Mouse (Mus musculus): ENCODE results near the gene Sct. TPM values are rescaled to one million over a fixed set of nuclear protein-coding genes. Genes with fewer than 3 reads are reported as not detected.

The Sct gene
- polyA plus RNA-seq, 1 experiment, result 8.6 TPM

- Histone ChIP-seq H3K4me3 (ENCODE audit: control insufficient read depth, low read depth, low read length) (no peak overlapping the region), H3K4me1 (ENCODE audit: control insufficient read depth, insufficient read depth, low read length) (no peaks in the 10 kb centered on the region), H3K27me3 (ENCODE audit: control insufficient read depth, insufficient read depth, low read length) (no peaks in the 10 kb centered on the region), H3K27ac (ENCODE audit: control insufficient read depth, insufficient read depth, low read depth, low read length) (no peak overlapping the region), H3K36me3 (ENCODE audit: control insufficient read depth, insufficient read depth, low read length) (no peaks in the 10 kb centered on the region; the same call in none of the 2 replicates)
- TF ChIP-seq POLR2A (IDR thresholded peaks at IDR 0.05; ENCODE audit: control insufficient read depth, low read depth, low read length) (no peak), CTCF (IDR thresholded peaks at IDR 0.05; ENCODE audit: control insufficient read depth, insufficient read depth, insufficient replicate concordance, low read depth, low read length) (no peak)
Measured at GRCm38 (mm10) chr7:141317619-141318132, 38.7 kb upstream of the Sct start.

- Histone ChIP-seq H3K27ac (ENCODE audit: control insufficient read depth, insufficient read depth, low read depth, low read length) (no peak overlapping the region), H3K36me3 (ENCODE audit: control insufficient read depth, insufficient read depth, low read length) (peaks cover 2% of the 10 kb centered on the region), H3K4me1 (ENCODE audit: control insufficient read depth, insufficient read depth, low read length) (no peaks in the 10 kb centered on the region), H3K27me3 (ENCODE audit: control insufficient read depth, insufficient read depth, low read length) (no peaks in the 10 kb centered on the region), H3K4me3 (ENCODE audit: control insufficient read depth, low read depth, low read length) (no peak overlapping the region)
- peak; percentile 43; the same call in 1 of the 2 replicates for TF ChIP-seq CTCF (IDR thresholded peaks at IDR 0.05; ENCODE audit: control insufficient read depth, insufficient read depth, insufficient replicate concordance, low read depth, low read length)
- no peak for TF ChIP-seq POLR2A (IDR thresholded peaks at IDR 0.05; ENCODE audit: control insufficient read depth, low read depth, low read length)
Measured at GRCm38 (mm10) chr7:141315974-141316373, 37.0 kb upstream of the Sct start.

- Histone ChIP-seq H3K27me3 (ENCODE audit: control insufficient read depth, insufficient read depth, low read length) (no peaks in the 10 kb centered on the region), H3K4me1 (ENCODE audit: control insufficient read depth, insufficient read depth, low read length) (no peaks in the 10 kb centered on the region), H3K36me3 (ENCODE audit: control insufficient read depth, insufficient read depth, low read length) (peaks cover 3% of the 10 kb centered on the region), H3K4me3 (ENCODE audit: control insufficient read depth, low read depth, low read length) (no peak overlapping the region), H3K27ac (ENCODE audit: control insufficient read depth, insufficient read depth, low read depth, low read length) (no peak overlapping the region)
- TF ChIP-seq CTCF (IDR thresholded peaks at IDR 0.05; ENCODE audit: control insufficient read depth, insufficient read depth, insufficient replicate concordance, low read depth, low read length) (no peak), POLR2A (IDR thresholded peaks at IDR 0.05; ENCODE audit: control insufficient read depth, low read depth, low read length) (no peak)
Measured at GRCm38 (mm10) chr7:141315076-141315475, 36.1 kb upstream of the Sct start.

- Histone ChIP-seq H3K36me3 (ENCODE audit: control insufficient read depth, insufficient read depth, low read length) (peaks cover 3% of the 10 kb centered on the region), H3K27me3 (ENCODE audit: control insufficient read depth, insufficient read depth, low read length) (no peaks in the 10 kb centered on the region), H3K27ac (ENCODE audit: control insufficient read depth, insufficient read depth, low read depth, low read length) (no peak overlapping the region), H3K4me3 (ENCODE audit: control insufficient read depth, low read depth, low read length) (no peak overlapping the region), H3K4me1 (ENCODE audit: control insufficient read depth, insufficient read depth, low read length) (no peaks in the 10 kb centered on the region)
- TF ChIP-seq POLR2A (IDR thresholded peaks at IDR 0.05; ENCODE audit: control insufficient read depth, low read depth, low read length) (no peak), CTCF (IDR thresholded peaks at IDR 0.05; ENCODE audit: control insufficient read depth, insufficient read depth, insufficient replicate concordance, low read depth, low read length) (no peak)
Measured at GRCm38 (mm10) chr7:141314416-141314815, 35.5 kb upstream of the Sct start.

- Histone ChIP-seq H3K4me1 (ENCODE audit: control insufficient read depth, insufficient read depth, low read length) (peaks cover 3% of the 10 kb centered on the region), H3K4me3 (ENCODE audit: control insufficient read depth, low read depth, low read length) (no peak overlapping the region), H3K36me3 (ENCODE audit: control insufficient read depth, insufficient read depth, low read length) (peaks cover 2% of the 10 kb centered on the region; the same call in 1 of the 2 replicates), H3K27ac (ENCODE audit: control insufficient read depth, insufficient read depth, low read depth, low read length) (no peak overlapping the region), H3K27me3 (ENCODE audit: control insufficient read depth, insufficient read depth, low read length) (no peaks in the 10 kb centered on the region)
- TF ChIP-seq POLR2A (IDR thresholded peaks at IDR 0.05; ENCODE audit: control insufficient read depth, low read depth, low read length) (no peak), CTCF (IDR thresholded peaks at IDR 0.05; ENCODE audit: control insufficient read depth, insufficient read depth, insufficient replicate concordance, low read depth, low read length) (no peak)
Measured at GRCm38 (mm10) chr7:141304537-141304936, 25.6 kb upstream of the Sct start.

GRCm38 (mm10) chr7:141302702-141303268 is 23.9 kb upstream of the Sct start:
- H3K27ac ChIP-seq (ENCODE audit: control insufficient read depth, insufficient read depth, low read depth, low read length), result no peak overlapping the region
- no peak overlapping the region for H3K4me3 ChIP-seq (ENCODE audit: control insufficient read depth, low read depth, low read length)
- TF ChIP-seq POLR2A (IDR thresholded peaks at IDR 0.05; ENCODE audit: control insufficient read depth, low read depth, low read length), result no peak
- TF ChIP-seq CTCF (IDR thresholded peaks at IDR 0.05; ENCODE audit: control insufficient read depth, insufficient read depth, insufficient replicate concordance, low read depth, low read length), result no peak
- peaks cover 2% of the 10 kb centered on the region; the same call in 1 of the 2 replicates for H3K36me3 ChIP-seq (ENCODE audit: control insufficient read depth, insufficient read depth, low read length)
- H3K4me1 ChIP-seq (ENCODE audit: control insufficient read depth, insufficient read depth, low read length), result no peaks in the 10 kb centered on the region
- H3K27me3 ChIP-seq (ENCODE audit: control insufficient read depth, insufficient read depth, low read length), result no peaks in the 10 kb centered on the region

- Histone ChIP-seq H3K4me1 (ENCODE audit: control insufficient read depth, insufficient read depth, low read length) (no peaks in the 10 kb centered on the region), H3K4me3 (ENCODE audit: control insufficient read depth, low read depth, low read length) (no peak overlapping the region), H3K27ac (ENCODE audit: control insufficient read depth, insufficient read depth, low read depth, low read length) (no peak overlapping the region), H3K27me3 (ENCODE audit: control insufficient read depth, insufficient read depth, low read length) (no peaks in the 10 kb centered on the region), H3K36me3 (ENCODE audit: control insufficient read depth, insufficient read depth, low read length) (peaks cover 2% of the 10 kb centered on the region; the same call in 1 of the 2 replicates)
- TF ChIP-seq POLR2A (IDR thresholded peaks at IDR 0.05; ENCODE audit: control insufficient read depth, low read depth, low read length) (no peak), CTCF (IDR thresholded peaks at IDR 0.05; ENCODE audit: control insufficient read depth, insufficient read depth, insufficient replicate concordance, low read depth, low read length) (no peak)
Measured at GRCm38 (mm10) chr7:141301386-141301785, 22.5 kb upstream of the Sct start.
